Mouse (Mus musculus) c-Kit-positive CD71-negative TER-119-negative erythroid progenitor cells, embryonic 14.5 days (primary cell): ENCODE measurements around the gene Otop2.

ENCODE experiments used
- DNase-seq: peaks from one replicate; pipeline ENCODE4 v3.0.0-alpha.2; 2013; ENCODE audit warnings: low read depth

Otop2 gene

DNA sequence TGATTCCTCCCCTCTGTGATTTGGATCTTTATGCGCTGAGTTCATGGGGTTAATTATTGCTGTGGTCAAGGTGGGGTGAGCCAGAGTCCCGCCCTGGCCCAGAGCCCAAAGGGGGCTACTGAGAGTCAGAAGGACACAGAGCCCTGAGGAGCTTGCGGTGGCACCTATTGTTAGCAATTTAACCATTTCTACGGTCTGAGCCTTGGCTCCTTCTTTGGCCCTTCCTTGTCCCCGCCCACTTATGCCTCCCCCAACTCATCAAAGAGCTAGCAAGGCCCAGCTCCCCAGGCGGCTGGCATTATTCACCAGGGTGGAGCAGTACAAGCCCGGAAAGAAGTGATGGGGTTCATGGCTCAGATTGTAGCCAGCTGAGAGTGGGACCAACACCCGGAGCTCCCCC is at the start of gene Otop2:
Otop2 (plus strand) TSS at position 301 of the 400 bp plus-strand sequence.
- no peak for DNase-seq

DNA sequence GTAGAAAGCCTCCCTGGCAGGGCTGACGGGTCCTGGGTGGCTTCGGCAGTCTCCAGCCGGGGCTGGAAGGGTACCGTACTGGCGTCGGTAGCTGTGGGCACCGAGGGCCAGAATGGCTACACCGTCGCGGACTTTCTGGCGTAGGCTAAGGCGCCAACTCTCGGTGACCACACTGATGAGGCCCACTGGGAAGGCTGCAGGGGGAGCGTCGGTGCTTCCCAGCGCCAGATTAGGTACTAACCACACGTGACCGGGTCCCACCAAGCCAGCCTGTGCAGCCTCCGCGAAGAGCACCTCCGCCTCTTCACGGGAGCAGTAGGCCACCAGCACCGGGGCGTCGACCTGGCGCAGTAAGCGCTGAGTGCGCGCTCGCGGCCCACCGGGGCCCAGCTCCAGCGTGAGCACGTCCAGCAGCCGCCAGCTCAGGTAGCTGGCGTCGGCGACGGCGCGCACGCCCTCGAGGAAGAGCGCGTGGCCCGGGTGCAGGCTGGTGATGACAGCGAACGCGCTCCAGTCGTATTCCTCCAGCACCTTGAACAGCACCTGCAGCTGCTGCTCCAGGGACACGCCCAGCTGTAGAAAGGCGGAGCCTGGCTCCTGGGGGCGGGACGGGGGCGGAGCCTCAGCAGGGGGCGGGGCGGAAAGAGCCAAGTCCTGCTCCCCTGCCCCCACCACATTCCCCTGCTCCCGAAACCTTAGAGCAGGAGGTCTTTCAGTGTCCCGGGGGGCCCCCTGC is 49.0 kb upstream of the Otop2 start:
- no peak for DNase-seq

DNA sequence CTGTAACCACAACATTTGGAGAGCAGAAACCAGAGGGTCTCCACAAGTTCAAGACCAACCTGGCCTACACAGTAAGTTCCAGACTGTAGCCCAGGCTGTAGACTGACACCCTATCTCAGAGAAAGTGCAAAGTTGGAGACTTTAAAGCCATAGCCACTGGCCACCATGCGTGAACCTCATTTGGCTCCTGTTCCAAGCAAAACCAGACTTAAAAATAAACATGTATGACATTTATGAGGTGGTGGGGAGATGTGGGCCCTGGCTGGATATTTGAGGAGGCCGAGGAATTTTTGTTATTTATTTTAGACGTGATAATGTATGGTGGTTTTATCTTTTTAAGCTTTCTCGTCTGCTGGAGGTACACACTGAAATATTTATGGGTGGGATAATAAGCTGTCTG is 47.8 kb upstream of the Otop2 start:
- DNase-seq: no peak

DNA sequence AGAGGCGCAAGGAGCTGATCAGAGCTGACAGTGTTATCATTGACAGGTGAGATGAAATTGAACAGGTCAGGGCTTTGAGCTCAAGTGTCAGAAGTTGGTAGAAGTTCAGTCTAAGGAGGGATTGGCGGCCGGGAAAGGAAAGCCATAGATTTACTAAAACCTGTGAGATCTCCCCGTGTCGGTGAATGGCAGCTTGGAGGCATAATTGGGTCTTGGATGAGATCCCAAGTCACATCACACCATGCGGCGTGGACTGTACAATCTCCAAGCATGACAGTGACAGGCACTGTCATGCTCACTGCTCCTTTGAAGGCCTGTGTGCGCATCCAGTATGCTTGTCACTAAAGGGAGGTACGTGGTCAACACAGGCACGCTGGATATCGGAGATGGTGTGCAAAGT is 44.0 kb upstream of the Otop2 start:
- DNase-seq: no peak

DNA sequence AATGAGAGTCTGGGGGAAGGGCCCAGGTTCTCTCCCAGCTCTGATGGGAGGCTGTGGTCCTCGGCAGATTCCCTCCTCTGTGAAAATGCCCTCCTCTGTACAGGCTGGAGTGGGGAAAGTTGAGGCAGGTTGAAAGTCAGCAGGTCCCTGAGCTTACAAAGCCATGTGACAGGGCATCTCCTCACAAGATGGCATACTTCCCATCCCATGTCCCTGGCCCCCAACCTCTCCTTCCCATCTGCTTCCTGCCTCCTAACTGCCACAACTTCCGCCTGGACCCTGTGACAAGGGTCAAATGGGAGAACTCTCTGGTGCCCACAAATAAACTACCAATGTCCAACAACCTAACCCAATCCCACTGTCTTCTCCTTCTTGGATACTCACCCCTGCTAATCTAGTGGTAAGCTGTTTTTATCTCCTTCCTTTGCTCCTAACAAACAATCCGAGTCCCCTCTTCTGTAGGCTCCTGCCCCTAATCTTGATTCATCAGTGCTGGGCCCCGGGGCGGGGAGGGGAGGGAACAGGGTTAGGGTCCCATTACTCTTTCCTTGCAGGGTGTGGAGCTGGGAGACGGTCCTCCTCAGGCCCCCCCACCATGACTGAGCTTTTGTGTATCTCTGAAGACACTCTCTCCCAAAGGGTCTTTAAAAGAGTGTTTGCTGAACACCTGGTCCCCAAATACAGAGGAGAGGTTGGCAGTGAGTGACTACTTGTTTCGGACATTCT is 42.7 kb upstream of the Otop2 start:
- no peak for DNase-seq

DNA sequence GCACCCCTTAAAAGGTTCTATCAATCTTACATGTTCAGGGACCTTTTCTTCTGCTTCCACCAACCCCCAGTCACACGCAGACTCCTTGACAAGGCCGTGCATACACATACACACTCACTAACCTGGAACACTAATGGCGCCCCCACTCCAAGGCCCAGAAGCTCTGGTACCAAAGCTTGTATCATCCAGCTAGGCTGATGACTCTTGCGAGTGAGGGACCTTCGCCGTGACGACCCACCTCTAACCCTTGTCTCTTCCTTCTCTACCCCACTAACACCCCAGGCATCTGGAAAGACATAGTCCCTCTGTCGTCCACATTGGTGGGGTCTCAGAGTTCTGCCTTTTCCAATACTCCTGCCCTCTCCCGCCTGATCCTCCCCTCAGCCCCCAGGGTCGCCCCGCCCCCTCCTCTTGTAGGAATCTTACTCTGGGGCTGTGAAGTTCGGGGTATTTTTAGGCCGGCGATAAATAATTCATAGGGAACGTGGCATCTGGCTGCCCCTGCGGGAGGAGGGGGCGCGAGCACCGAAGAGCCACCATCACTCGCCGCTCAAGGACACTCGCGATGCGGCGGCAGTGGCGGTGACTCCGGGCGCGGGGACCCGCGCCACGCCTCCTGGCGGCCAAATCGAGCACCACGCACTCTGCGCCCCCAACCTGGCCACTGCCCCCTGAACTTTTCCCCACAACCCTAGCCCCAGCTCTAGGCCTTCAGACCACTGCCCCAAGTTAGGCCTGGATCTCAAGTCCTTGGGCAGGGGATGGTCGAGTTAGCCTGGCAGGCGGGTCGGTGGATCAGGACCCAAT is 41.9 kb upstream of the Otop2 start:
- no peak for DNase-seq

DNA sequence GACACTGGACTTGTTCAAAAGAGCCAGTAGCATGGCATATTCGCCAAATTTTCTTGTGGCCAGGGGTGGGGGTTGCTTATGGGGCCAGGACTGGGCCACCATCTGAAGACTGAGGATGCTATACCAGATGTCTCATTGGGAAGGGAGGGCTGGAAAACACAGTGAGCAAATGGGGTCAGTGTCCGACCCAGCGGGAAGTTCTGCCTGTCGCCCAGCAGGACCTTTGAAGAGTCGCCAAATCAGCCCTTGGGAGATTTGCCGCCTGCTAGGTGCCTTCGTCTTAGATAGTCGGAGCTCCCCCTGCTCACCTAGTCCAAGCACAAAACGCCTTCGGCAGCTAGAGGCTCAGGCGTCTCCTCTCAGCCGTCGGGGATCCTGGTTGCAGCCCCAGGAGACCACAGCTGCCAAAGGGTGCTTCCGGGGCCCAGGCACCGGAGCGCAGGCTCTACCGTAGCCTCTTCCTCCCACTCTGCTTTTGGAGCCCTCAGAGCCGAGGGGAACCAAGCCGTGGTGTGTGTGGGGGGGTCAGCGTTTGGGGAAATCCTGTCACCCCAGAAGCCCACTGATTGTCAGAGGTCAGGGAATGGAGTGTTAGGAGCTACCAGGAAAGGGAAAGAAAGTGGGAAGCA is 41.1 kb upstream of the Otop2 start:
- no peak for DNase-seq

DNA sequence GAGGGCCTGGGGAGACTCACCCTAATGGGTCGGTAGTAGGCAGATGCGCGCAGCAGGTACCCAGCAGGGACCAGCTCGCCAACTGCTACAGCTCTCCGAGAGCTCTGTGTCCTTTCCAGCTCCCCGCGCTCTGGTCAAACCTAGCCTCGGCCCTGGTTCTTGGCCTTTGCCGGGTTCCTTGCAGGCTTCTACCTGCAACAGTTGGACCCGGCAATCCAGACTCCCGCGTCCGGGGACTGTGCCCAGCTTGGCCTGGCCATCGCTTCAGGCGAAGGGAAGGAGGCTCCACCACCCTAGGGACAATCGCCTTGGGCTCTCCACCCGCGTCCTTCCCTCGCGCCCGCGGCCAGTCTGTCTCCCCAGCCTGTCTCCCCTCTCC is 40.6 kb upstream of the Otop2 start:
- DNase-seq: no peak

DNA sequence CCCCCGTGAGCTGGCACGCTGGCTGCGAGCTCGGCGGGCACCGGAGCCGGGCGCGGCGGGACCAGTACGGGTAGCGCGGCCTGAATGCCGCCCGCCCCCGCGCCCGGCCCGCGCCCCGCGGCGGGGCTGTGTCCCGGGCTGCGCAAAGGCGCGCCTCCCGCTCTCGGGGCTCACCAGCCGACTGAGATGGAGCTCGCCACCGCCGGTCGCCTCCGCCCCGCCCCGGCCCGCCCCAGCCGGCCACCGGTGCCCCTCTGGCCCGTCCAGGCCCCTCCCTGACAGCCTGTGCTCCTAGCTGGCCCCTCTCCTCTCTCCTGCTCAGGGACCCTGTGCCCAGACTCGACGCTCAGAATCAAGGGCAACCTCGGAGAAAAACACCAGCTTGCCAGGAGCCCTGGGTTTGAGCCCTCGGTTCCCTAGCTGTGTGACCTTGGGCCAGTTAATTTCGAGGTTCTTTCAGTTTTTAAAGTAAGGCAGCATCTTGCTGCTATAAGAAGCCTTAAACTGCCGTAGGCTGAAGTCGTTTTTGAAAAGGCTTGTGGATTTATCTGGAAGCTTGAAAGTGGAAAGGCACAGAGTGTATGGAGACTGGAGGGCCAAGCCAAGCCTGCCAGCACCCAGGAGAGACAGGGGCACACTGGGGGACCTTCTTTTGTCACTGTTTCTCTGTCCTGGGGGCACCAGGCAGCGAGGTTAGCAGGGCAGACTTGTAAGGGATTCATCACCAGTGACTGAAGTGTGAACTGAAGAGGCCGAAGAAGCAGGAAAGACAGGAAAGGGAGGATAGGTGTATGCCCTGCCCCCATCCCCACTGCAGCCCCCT is 39.7 kb upstream of the Otop2 start, which contains the start of gene Grin2c:
Grin2c (minus strand) TSS at position 183 of the 823 bp plus-strand sequence.
- no peak for DNase-seq

DNA sequence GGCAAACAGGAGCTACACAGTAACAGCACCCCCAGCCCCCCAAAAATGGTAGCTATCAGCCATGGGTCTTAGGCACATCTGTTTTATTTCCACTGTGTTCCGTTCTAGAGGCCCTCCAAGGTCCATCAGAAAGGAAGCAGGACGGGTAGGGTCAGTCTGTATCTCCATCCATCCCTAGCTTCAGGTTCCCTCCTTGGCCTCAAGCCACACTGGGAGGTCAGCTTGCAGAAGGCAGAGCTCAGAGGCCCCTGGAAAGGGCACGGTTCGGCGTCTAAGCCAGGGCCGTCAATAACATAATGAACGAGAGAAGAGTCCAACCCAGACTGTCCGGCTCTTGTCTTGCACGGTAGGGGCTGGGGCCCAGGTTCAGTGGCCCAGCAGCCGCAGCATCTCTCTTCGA is 39.0 kb upstream of the Otop2 start:
- no peak for DNase-seq

DNA sequence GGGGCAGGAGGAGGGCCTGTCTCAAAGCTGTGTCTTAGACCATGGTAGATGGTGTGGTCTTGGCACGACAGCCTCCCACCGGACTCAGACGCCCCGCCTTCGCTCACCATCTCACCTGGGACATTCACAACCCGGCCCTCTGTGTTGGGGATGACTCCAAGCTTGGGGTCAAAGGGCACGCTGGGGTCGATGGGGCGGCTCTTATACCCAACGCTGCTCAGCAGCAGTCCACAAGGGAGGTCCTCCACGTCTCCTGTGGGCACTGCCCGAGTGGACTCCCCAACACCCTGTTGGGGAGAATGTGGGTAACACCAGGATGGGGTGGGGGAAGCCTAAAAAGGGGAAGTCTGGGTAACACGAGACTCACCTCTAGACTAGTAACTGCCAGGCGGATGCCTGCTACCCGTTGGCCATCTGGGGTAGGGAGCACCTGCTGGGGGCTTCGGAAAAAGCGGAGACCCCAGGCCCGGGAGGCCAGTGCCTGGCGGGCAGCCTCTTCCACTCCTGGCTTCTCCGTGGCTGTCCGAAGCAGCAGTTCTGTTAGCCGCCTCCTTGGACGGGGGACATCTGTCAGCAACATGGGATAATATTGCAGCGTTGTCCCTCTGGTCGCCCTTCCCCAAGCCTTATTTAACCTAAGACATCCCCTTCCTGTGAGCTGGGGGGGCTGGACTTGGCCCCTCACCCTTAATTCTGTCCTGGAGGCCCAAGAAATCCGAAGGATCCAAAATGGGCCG is 37.5 kb upstream of the Otop2 start:
- no peak for DNase-seq

DNA sequence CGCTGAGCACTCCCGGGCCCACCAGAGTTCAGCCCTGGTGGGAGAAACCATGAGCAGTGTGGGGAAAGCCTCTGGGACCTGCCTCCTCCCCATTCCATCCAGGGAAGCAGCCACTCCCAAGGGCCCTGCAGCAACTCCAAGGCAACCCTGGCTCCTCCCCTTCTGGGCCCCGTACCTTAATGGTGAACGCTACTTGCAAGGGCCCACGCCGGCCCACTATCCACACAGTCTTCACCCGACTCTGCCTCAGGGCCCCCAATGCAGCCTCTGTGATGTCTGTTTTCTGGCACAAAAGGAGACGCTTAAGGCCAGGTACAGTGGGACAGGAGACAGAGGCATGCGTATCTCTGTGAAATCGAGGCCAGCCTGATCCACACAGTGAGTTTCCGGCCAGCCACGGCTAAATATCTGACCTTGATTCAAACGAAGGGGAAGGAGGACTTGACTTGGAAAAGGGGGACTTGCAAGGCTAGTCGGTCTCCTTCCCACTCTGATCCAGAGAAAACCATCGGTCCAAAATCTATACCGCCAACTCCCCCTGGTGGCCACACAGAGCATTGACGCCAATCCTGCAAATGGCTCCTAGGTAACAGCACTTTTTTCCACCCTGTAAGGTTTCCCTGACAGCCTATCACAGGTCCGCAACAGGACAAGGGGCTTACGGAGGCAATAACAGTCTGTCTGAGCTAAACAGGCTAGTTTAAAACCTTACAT is 36.7 kb upstream of the Otop2 start:
- DNase-seq: peak; percentile 46

DNA sequence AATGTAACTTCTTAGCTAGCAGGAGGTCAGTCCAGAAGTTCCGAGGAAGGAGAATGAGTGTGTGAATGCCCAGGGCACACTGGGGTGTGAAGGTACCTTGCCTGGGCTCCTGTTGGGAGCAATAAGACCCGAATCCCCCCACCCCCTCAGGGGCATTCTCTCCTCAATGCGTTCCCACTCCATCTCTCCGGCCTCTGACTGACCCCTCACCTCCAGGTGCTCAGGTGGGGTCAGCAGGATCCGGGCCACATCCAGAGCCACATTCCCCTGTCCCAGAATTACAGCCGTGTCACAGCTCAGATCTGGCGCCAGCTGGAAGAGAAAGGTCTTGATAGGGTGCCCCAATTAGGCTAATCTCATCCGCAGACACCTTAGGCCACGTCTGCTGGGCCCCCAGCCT is 35.9 kb upstream of the Otop2 start:
- no peak for DNase-seq

DNA sequence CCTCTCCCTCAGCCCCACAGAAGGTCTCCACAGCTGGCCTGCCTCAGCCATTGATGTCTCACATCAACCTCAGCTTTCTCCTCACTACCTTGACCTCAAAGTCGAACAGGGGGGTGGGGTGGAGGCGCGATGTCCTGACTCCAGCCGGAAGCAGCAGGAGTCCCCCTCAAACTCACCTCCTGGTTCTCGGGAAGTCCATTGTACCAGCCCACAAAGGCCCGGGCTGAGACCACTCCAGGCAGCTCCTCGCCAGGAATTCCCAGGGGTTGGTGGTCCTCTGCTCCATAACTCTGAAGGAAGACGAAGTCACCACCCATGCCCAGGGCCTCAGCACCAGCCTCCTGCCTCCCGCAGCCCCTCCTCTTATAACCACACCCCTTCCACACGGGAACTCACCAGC is 35.5 kb upstream of the Otop2 start:
- no peak for DNase-seq

DNA sequence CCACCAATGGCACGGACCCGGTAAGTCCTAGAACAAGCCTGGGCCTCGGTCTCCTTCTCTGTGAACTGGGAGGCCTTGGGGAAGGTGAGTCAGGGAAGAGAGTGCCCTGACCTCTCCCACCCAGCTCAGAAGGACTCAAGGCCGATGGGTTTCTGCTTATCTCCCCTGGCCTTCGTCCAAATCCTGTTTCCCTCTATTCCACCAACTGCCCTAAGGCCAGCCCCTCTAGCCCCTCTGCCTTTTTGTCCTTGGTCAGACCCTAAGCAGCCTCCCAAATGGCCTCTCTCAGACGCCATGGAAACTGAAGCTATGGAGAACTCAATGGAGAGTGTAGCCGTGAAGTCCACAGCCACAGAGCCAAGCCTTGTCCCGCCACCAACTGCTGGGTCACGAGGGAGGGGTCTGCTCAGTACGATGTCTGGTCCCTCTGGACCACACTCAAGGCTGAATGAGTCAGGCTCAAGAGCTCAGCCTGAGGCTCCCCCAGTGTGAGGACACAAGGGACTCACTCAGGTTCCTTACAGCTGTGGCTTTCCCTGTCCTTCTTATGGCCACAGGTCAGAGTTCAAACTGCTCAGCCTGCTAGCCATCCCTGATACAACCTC is 34.0 kb upstream of the Otop2 start:
- DNase-seq: no peak

DNA sequence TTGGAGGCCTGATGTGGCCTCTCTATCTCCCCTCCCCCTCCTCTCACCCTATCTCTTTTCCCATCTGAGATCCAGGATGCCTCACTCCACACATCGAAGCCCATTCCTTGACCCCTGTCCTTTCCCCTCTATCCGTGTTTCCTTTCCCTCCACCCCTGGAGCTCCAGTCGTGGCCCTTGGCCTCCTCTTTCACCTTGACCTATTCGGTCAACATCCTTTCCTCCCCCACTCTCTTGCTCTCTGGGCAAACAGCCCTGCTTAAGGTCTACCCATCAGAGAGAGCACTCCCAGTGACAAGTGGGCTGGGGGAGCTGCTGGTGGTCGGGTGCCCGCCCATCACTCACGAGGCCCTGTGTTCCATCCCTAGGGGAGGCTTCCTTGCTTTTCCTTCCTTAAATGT is 33.2 kb upstream of the Otop2 start:
- DNase-seq: no peak

DNA sequence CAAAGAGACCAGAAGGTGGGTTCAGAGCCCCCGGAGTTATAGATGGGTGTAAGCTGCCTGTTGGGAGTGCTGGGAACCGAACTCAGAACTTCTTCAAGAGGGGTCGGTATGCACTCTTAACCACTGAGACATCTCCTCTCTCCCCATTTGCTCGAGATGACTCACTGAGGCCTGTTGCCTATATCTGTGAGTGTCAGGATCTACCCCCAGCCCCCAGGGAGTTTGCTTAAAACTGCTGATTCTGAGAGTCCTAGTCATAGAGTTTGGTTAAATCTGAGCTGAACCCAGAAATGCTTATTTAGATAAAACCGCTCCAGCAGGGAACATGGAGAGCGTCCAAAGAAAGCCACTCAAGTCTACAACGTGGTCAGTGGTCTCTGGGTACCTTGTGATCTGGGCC is 32.8 kb upstream of the Otop2 start:
- DNase-seq: no peak

DNA sequence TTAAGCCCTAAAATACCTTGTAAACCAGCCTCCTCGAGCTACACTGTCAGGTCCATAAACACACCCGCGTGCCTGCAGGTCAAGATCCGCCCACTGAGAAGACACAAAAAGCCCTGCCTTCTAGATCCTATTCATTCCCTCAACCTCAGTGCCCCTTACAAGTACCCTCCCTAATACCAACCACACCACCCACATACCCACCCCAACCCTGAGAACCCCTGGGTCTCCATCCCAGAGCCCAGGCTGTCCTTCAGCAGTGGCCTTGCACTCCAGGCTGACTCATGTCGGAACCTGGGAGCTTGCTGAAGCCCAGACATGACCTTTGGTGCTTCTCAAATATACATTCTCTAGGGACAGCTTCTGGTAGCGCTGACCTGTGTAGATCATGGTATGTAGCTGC is 32.2 kb upstream of the Otop2 start:
- DNase-seq: no peak

DNA sequence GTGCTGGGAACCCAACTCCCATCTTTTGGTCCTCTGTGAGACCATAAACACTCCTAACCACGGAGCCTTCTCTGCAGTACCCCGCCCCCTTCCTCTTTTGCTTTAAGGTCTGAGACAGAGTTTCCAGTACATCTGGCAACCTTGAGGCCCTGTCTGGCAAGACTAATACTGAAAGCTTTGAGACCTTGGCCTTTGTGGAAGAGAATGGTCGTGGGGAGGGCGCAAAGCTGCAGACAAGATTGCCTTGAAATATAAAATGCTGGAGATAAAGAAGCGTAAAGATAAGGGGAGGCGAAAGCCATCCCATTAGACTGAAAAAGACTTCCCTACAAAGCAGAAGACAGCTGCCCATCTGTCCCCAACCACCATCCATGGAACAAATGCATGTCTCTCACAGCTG is 31.5 kb upstream of the Otop2 start:
- DNase-seq: no peak

DNA sequence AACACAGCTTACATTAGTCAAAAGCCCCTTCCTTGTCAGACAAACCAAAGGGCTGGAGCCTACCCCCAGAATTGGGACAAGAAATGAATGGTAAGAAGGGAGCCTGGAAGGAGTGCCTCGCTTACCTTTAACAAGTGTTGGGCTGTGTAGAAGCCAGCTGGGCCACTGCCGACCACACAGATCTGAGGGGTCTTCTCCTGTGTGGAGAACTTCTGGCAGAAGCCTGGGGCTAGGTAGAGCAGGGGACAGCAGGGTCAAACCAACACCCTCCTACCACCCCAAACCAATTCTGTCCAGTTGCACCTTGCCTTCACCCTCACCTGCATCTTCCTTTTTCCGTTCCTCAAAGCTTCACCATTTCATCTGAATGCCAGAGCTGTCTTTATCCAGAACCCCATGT is 31.0 kb upstream of the Otop2 start:
- DNase-seq: no peak
